Mouse (Mus musculus) lung, adult 10 weeks (tissue): ENCODE results near the gene Plcd1. TPM values are rescaled to one million over a fixed set of nuclear protein-coding genes. Genes with fewer than 3 reads are reported as not detected.

Experiments
- polyA plus RNA-seq: library from polyadenylated mRNA; stranded (reverse); fragments of 350-450 nt; fragmentation: Illumina TruSeq; extraction: RNeasy Lipid Tissue Mini Kit (QIAGEN cat#74804); gene quantifications from one replicate; pipeline ENCODE4 v1.2.3, GENCODE M21; 2014; ENCODE audit warnings: low read depth, low replicate concordance; ENCODE audit not compliant: insufficient read depth

Plcd1 gene
- polyA plus RNA-seq, result 6.0 TPM

DNA sequence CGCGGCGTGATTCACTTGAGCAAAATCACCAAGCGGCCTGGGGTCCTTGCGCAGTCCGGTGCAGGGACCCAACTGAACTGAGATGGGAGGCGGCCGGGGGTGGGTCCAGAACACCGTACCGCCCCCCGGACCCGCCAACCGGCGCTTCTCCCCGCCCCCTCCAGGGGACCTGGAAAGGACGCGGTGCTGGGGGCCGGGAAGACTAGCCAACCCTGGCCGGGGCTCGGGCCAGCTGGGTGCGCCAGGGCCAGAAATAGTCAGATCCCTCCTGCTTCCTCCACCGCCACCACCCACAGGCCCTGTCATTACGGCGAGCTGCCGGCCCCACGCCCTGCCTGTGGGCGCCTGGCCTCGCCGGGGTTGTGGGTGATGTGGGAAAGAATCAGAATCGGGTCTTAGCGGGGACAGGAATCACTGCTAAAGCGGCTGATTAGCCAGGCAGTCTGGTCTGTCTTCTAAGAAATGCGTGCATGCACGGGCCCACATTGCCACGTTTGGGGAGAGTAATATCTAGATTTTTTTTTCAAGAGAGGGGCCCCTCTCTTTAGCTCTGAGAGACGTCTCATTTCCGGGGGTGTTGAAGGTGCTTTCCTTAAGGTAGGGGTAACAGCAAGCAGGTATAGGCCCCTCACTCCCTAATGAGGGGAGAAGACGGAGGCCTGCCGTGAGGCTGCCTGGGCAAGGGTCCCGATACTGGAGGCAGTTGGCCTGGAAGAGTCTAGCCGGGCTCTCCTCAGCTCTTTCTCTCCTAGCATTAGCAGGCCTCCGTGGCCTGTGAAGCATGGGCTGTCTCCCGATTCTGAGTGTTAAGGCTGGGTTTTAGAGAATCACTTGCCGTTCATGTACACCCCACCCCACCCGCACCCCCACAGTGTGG lies at the start of gene Plcd1:
Plcd1 (minus strand) TSS at position 84 of the 877 bp plus-strand sequence.

DNA sequence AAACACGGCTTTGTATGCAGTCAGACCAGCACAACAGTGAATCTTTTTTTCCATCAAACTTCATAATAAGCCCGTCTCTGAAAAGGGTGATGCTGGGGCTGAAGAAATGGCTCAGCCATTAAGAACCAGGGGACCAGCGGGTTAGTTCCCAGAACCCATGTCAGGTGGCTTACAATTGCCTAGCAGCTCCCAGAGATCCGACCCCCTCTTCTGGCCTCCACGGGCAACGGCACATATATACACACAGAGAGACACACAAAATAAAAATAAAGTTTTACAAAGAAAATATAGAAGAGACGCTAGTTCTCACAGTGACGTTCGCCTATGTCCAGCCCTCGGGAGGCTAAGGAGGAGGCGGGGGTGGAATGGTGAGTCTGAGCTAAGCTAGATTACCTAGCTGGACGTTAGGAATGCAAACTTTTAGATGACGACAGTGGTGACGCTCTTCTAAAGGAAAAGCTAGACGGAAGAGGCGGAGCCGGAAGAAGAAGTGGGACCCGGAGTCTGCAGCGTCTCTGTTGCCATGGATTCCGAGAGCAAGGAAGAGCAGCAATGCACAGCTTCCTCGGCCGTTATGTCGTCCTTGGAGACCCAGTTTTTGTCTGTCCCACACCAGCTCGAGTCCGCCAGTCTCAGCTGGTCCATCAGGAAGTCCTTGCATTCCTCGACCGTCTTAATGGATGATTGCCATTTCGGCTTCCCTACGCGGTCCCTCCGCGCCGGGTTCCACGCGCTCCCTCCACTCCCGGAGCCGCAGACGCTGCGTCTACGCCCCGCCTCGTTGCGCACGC lies 8.9 kb upstream of the Plcd1 start, which contains the start of gene Dlec1:
Dlec1 (plus strand) TSS at position 487 of the 791 bp plus-strand sequence.

DNA sequence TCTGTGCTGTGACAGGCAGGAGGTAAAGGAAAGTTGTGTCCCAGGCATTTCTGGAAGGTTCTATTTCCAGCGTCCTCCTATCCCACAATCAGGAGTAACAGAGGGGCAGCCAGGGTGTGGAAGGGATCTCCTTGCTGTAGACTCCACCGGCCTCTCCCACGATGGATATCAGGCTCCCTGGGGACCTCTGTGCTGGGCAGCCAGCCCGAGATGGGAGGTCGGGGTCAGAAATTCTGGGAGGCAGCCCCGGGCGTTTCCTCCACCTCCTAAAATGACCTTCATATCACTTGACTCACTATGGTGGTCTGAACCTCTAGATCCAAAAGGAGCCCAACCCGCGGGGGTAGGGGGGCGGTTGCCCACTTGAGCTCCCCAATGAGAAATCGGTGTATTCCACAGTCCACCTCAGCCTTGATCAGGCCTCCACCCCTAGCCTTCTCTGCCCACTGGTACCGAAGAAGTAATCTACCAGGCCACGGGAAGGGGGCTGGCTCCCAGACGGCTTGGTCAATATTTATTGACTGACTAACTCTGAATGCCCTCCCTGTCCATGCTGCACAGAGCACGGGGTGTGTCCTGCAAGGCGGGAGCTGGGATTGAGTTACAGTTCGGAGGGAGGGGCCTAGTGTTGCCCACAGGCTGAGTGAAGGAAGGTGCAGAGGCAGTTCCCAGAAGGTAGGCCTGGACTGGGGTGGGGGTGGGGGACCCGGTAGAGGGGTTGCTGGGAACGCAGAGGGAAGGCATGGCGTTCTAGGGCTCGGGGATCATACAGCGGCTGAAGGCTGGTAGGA lies 41.0 kb downstream of the Plcd1 start, which contains the start of gene Vill:
Vill (plus strand) TSS at position 625 of the 791 bp plus-strand sequence.

Other genes with a start within 250 kb of the Plcd1 start
- gene Ctdspl, start 167.0 kb downstream of the Plcd1 start, polyA plus RNA-seq, result 28.4 TPM
- 10.7 TPM for gene Vill, start 40.7 kb downstream of the Plcd1 start, polyA plus RNA-seq
- 2.2 TPM for gene Dlec1, start 9.0 kb upstream of the Plcd1 start, polyA plus RNA-seq
- gene Acaa1b, start 63.6 kb upstream of the Plcd1 start, polyA plus RNA-seq, result 11.7 TPM
- gene Gm47289, start 65.7 kb upstream of the Plcd1 start, polyA plus RNA-seq, result not detected
- gene Slc22a13, start 115.6 kb upstream of the Plcd1 start, polyA plus RNA-seq, result not detected
- gene Oxsr1, start 228.9 kb upstream of the Plcd1 start, polyA plus RNA-seq, result 17.2 TPM
- gene Acaa1a, start 246.2 kb upstream of the Plcd1 start, polyA plus RNA-seq, result 104 TPM
- gene Myd88, start 247.9 kb upstream of the Plcd1 start, polyA plus RNA-seq, result 35.8 TPM